Mouse (Mus musculus) retina, adult 2 months (tissue): ENCODE measurements around the gene Zfp213.
A peak's percentile ranks its signal among the peaks of the same experiment; 100 is the strongest.
"Not testable (repeated sequence)": the region's sequence is repeated elsewhere in the genome, so short reads cannot be mapped to it uniquely, and the experiment has no call there.

Experiments used
- DNase-seq: peaks from one replicate; pipeline ENCODE4 v3.0.0-alpha.2; 2012; ENCODE audit warnings: low read depth, low spot score

The Zfp213 gene

GRCm38 (mm10) chr17:23563595-23564367 is at the start of gene Zfp213:
Gene Zfp213, minus strand, starts transcription at chr17:23564238.
- DNase-seq = peak; percentile 96

DNA sequence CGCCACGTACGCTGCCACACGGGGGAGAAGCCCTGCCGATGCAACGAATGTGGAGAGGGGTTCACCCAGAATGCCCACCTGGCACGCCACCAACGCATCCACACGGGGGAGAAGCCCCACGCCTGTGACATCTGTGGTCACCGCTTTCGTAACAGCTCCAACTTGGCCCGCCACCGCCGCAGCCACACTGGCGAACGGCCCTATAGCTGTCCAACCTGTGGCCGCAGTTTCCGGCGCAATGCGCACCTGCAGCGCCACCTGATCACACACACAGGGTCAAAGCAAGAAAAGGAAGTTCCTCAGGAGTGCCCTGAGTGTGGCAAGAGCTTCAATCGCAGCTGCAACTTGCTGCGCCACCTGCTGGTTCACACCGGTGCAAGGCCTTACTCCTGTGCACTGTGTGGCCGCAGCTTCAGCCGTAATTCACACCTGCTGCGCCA is 46.3 kb upstream of the Zfp213 start:
- no peak for DNase-seq

- DNase-seq = no peak
Measured at GRCm38 (mm10) chr17:23609612-23610011, 45.6 kb upstream of the Zfp213 start.

DNA sequence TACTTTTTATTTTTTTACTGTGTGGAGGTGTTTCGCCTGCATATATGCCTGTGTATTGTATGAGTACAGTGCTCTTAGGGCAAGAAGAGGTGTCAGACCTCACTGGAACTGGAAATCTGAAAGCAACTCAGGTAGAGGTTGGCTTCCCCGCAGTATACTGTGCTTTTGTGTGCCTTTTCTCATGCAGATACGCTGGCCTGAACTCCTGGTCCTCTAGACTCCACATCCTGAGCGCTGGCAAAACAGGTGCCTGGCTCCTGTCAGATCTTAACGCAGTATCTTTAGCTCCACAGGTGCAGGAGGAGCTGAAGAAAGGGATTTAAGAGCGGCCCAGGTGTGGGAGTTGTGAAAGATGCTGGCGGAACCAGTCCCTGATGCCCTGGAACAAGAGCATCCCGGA is 41.2 kb upstream of the Zfp213 start:
- no peak for DNase-seq

DNA sequence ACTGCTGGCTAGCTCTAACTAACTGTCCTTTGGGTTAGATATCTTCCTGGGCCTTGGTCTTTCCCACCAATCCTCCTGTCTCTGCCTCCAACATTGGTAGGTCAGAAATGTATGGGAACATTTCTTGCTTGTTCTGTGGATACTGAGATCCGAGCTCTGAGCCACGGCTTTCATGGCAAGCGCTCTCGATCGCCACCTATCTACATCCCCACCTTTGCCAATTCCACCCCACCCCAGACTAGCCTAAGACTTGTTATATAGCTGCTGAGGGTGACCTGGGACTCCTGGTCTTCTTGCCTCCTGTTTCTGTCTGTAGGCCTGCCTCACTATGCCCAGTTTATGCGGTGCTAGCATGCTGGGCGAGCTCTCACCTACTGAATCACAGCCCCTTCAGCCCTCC is 40.4 kb upstream of the Zfp213 start:
- no peak for DNase-seq

GRCm38 (mm10) chr17:23603542-23603941 is 39.5 kb upstream of the Zfp213 start:
- DNase-seq = no peak

GRCm38 (mm10) chr17:23603077-23603476 is 39.0 kb upstream of the Zfp213 start:
- no peak for DNase-seq

DNA sequence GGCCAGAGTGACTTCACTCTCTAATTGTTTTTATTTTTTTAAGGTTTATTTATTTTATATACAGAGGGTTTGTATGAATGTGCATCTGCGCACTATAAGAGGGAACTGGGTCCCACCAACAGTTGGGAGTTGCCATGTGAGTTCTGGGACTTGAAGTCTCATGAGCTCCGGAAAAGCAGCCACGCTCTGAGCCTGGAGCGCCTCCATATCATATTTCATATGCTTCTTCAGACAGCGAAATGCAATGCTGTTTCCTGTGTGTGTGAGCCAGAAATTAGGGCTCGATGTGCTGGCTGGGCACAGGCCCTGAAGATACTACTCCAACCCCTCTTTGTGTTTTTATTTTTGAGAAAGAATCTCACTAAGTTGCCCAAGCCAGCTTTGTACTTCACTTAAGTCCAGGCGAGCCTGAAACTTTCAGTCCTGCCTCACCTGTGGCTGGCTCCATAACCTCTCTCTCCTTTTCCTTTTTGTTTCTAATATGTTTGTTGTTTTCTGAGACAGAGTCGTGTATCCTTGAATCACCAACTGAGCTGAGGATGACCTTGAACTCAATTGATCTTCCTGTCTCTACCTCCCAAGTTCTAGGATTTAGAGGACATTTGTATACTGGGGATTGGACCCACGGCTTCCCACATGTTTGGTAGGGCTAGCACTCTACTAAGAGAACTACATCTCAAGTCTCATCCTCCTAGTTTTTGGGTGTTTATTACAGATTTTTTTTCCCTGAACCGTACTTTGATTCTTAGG is 38.0 kb upstream of the Zfp213 start:
- no peak for DNase-seq

- no peak for DNase-seq
Measured at GRCm38 (mm10) chr17:23600641-23601622, 36.9 kb upstream of the Zfp213 start, which contains the start of gene Zscan10. Gene Zscan10, plus strand, starts transcription at chr17:23600856.

DNA sequence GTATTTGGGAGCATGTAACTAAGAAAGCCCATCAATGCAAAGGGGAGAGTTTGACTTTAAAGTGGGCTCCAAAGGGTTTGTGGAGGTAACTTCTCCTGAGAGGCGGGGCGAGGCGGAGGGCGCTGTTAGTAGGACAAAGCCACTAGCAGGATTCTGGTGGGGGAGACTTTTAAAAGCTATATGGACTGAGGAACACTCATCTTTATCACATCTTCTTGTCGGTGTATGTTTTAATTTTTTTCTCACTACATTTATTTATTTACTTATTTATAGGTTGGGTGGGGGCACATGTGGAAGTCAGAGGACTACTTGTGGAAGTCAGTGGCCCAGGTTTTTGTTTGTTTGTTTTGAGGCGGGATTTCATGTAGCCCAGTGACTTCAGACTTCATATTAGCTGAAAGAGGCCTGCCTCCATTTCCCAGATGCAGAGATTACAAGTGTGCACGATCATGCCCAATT is 35.6 kb upstream of the Zfp213 start:
- DNase-seq = no peak

GRCm38 (mm10) chr17:23598582-23599552 is 34.8 kb upstream of the Zfp213 start, which contains the start of gene Zfp13:
Gene Zfp13, minus strand, starts transcription at chr17:23599487.
- DNase-seq = no peak

GRCm38 (mm10) chr17:23595139-23595538 is 31.1 kb upstream of the Zfp213 start:
- not testable (repeated sequence) for DNase-seq

DNA sequence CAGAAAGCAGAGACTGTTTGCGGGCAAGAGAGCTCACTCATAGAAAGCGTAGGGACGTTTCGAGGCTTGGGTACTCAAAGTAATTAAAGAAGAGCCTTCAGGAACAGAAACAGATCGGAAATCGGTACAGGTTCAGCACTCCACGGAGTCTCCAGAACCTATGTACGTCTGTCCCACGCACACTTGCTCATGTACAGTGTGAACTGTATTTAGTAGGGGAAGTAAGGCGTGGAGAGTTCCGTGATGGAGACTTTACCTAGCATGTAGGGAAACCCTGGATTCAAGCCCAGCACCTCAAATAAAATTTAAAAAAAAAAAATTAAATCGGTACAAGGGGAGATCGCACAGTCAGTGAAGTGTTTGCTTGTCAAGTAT is 28.9 kb upstream of the Zfp213 start:
- no peak for DNase-seq

- DNase-seq = peak; percentile 95
Measured at GRCm38 (mm10) chr17:23592208-23592925, 28.3 kb upstream of the Zfp213 start.

DNA sequence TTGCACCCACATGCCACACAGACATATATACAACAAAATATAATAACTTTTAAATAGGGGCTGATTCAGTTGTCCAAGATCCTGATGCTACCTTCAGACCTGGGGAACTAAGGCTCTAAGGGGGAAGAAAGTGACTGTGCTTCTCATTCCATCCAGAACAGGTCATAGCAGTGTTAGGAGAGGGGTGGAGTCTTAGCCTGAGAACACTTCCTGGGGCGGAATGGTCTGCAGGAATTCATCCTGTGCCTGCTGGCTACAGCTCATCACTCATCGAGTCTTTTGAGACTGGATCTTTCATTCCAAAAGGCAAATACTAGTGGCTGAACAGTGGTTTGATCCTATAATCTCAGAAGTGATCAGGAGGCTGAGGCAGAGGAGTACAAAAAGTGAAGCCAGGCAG is 23.2 kb upstream of the Zfp213 start:
- no peak for DNase-seq

GRCm38 (mm10) chr17:23585721-23586491 is 21.9 kb upstream of the Zfp213 start:
- peak; percentile 75 for DNase-seq

- DNase-seq = no peak
Measured at GRCm38 (mm10) chr17:23584786-23585185, 20.7 kb upstream of the Zfp213 start.

DNA sequence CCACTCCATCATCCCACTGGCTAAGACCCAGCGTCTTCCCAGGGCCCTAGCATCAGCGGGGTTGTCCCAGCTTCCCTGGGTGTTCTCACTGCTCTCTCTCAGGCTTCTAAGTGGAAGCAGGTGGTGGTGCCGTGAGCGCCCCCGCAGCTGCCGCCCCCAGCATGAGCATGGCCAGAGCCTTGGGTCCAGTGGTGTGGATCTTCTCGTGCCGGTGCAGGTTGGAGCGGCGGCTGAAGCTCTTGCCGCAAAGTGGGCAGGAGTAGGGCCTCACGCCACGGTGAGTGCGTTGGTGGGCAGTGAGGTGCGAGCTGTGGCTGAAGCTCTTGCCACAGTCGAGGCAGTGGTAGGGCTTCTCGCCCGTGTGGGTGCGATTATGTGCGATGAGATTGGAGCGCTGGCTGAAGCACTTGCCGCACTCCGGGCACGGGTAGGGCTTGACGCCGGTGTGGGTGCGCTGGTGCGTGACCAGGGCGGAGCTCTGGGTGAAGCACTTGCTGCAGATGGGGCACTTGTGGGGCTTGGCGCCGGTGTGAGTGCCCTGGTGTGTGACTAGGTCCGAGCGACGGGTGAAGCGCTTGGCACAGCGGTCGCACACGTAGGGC is 12.0 kb upstream of the Zfp213 start:
- no peak for DNase-seq
